ENCODE assay signal across 9 mouse cellular contexts in genomic region chr1:66321631-66322142, GRCm38 (mm10).
DNase-seq lines count a peak whose midpoint lies in the region; ATAC-seq lines count a peak whose summit lies in the region.
"Had no signal": no experiment of that assay in that cellular context is flagged by ENCODE, and none has a peak within 500 bp of the region (broad histone marks: within the 10 kb centered on the region; RNA-seq: fewer than 3 reads in every experiment).

No protein-coding gene starts in this region.

- 14% methylated on average over 15 of the region's 15 CpGs for WGBS in hindbrain, embryonic 14.5 days
- WGBS in limb, embryonic 11.5 days: 54% methylated on average over 15 of the region's 15 CpGs
- 70% methylated on average over 15 of the region's 15 CpGs for WGBS in liver, embryonic 11.5 days

- H3K4me3 ChIP-seq in hindbrain, embryonic 14.5 days (replicated peaks; ENCODE audit: low read length): peak overlapping the region; percentile 51
- no peak overlapping the region for H3K4me3 ChIP-seq in limb, embryonic 11.5 days (ENCODE audit: low read depth, low read length)
- H3K4me3 ChIP-seq in liver, embryonic 11.5 days (ENCODE audit: low read depth, low read length): no peak overlapping the region

- H3K27ac ChIP-seq in hindbrain, embryonic 14.5 days: peak overlapping the region; percentile 99
- 0 out of 2 replicates have a peak overlapping the region, but pooled peaks have one; percentile 14 for H3K27ac ChIP-seq in limb, embryonic 11.5 days (replicated peaks; ENCODE audit: low read depth, low read length)
- no peak overlapping the region for H3K27ac ChIP-seq in liver, embryonic 11.5 days (ENCODE audit: low read depth, low read length)
- H3K27ac ChIP-seq: macrophage had no signal

- ATAC-seq in hindbrain, embryonic 14.5 days (ENCODE audit: low FRiP score): peak; percentile 85
- ATAC-seq in limb, embryonic 11.5 days (ENCODE audit: insufficient number of reproducible peaks, low FRiP score, low TSS enrichment, low read depth): no peak
- ATAC-seq in liver, embryonic 11.5 days (replicated peaks; ENCODE audit: low FRiP score): no peak

- H3K36me3 ChIP-seq in hindbrain, embryonic 14.5 days (replicated peaks; ENCODE audit: control insufficient read depth, insufficient read depth): no peaks in the 10 kb centered on the region
- H3K36me3 ChIP-seq in limb, embryonic 11.5 days (ENCODE audit: control insufficient read depth, insufficient read depth, low read length): no peaks in the 10 kb centered on the region
- H3K36me3 ChIP-seq in liver, embryonic 11.5 days (ENCODE audit: control insufficient read depth, insufficient read depth, low read length): no peaks in the 10 kb centered on the region

- H3K27me3 ChIP-seq in hindbrain, embryonic 14.5 days (ENCODE audit: control insufficient read depth, insufficient read depth, low read length): no peaks in the 10 kb centered on the region
- H3K27me3 ChIP-seq in limb, embryonic 11.5 days (ENCODE audit: control insufficient read depth, insufficient read depth, low read length): no peaks in the 10 kb centered on the region
- H3K27me3 ChIP-seq in liver, embryonic 11.5 days (replicated peaks; ENCODE audit: control insufficient read depth, insufficient read depth, low read length): no peaks in the 10 kb centered on the region

- H3K9ac ChIP-seq in hindbrain, embryonic 14.5 days: peak overlapping the region; percentile 86
- no peak overlapping the region for H3K9ac ChIP-seq in limb, embryonic 11.5 days (ENCODE audit: low read length)
- H3K9ac ChIP-seq in liver, embryonic 11.5 days (ENCODE audit: low read depth, low read length): no peak overlapping the region

- peak; percentile 4 to 53 for DNase-seq in adrenal gland, adult (ENCODE audit: inconsistent age in 2 of 2, low spot score in 1 of 2)
- DNase-seq in adrenal gland, postnatal 36 days: no peak
- DNase-seq in embryo, embryonic 11.5 days (ENCODE audit: low read depth, low spot score): peak; percentile 23
- DNase-seq in hindbrain, embryonic 14.5 days (ENCODE audit: low spot score): peak; percentile 76
- peak; percentile 28 for DNase-seq in limb, embryonic 11.5 days (ENCODE audit: low spot score)
- DNase-seq in right cerebral cortex, postnatal 10 days (ENCODE audit: low spot score in 2 of 2): peak; percentile 86 to 89
- DNase-seq in liver, embryonic 11.5 days (ENCODE audit: low spot score): no peak
- no peak for DNase-seq in MN1 (ENCODE audit: low spot score)

- peak overlapping the region; percentile 74 for H3K4me2 ChIP-seq in hindbrain, embryonic 14.5 days (replicated peaks)
- peak overlapping the region; percentile 20; the same call in 1 of the 2 replicates for H3K4me2 ChIP-seq in limb, embryonic 11.5 days (ENCODE audit: low read depth, severe bottlenecking)
- no peak overlapping the region for H3K4me2 ChIP-seq in liver, embryonic 11.5 days

- peaks cover 44% of the 10 kb centered on the region for H3K4me1 ChIP-seq in hindbrain, embryonic 14.5 days (replicated peaks; ENCODE audit: control insufficient read depth, insufficient read depth, low read length)
- H3K4me1 ChIP-seq in limb, embryonic 11.5 days (ENCODE audit: control insufficient read depth, insufficient read depth, low read length): no peaks in the 10 kb centered on the region; the same call in 1 of the 2 replicates
- no peaks in the 10 kb centered on the region for H3K4me1 ChIP-seq in liver, embryonic 11.5 days (replicated peaks; ENCODE audit: control insufficient read depth, insufficient read depth, low read length)

- H3K9me3 ChIP-seq in hindbrain, embryonic 14.5 days (ENCODE audit: control insufficient read depth, low read length): no peaks in the 10 kb centered on the region
- no peaks in the 10 kb centered on the region for H3K9me3 ChIP-seq in limb, embryonic 11.5 days (ENCODE audit: control insufficient read depth, low read length)
- no peaks in the 10 kb centered on the region for H3K9me3 ChIP-seq in liver, embryonic 11.5 days (ENCODE audit: control insufficient read depth, low read length)

Comparison
In these comparisons a context has a peak if more than half of its experiments do, and no peak if none do; other contexts are left out.
1. DNase-seq: peak in adrenal gland, adult (2 of 2), embryo, embryonic 11.5 days (single experiment), hindbrain, embryonic 14.5 days (single experiment), limb, embryonic 11.5 days (single experiment) and right cerebral cortex, postnatal 10 days (2 of 2); none in adrenal gland, postnatal 36 days (0 of 2), liver, embryonic 11.5 days (single experiment) and MN1 (single experiment).